Mouse (Mus musculus): ENCODE data around the gene Pgrmc1.

- TF ChIP-seq MAZ (IDR thresholded peaks at IDR 0.05; ENCODE audit: low read depth, low read length) = no peak
- TF ChIP-seq TBP (conservative IDR thresholded peaks at IDR 0.05; ENCODE audit: low read depth, low read length) = no peak
- TF ChIP-seq POLR2A (IDR thresholded peaks at IDR 0.05; ENCODE audit: low read depth, low read length) = no peak
- no peak for TF ChIP-seq MAX (IDR thresholded peaks at IDR 0.05; ENCODE audit: low read length)
- TF ChIP-seq ZNF384 (IDR thresholded peaks at IDR 0.05; ENCODE audit: low read depth, low read length) = no peak
- TF ChIP-seq ZC3H11A (IDR thresholded peaks at IDR 0.05; ENCODE audit: low read depth, low read length) = no peak
- TF ChIP-seq CTCF (conservative IDR thresholded peaks at IDR 0.05 in 1 of 2, IDR thresholded peaks at IDR 0.05 in 1 of 2; ENCODE audit: low read depth in 2 of 2, low read length in 2 of 2) = no peak
Measured at GRCm38 (mm10) chrX:36560170-36560569, 37.8 kb upstream of the Pgrmc1 start.
